Mouse (Mus musculus): Measurements from ENCODE around the gene Pigg. TPM values are rescaled to one million over a fixed set of nuclear protein-coding genes. Genes with fewer than 3 reads are reported as not detected.

The Pigg gene
- polyA plus RNA-seq, 1 experiment = 7.9 TPM

DNA sequence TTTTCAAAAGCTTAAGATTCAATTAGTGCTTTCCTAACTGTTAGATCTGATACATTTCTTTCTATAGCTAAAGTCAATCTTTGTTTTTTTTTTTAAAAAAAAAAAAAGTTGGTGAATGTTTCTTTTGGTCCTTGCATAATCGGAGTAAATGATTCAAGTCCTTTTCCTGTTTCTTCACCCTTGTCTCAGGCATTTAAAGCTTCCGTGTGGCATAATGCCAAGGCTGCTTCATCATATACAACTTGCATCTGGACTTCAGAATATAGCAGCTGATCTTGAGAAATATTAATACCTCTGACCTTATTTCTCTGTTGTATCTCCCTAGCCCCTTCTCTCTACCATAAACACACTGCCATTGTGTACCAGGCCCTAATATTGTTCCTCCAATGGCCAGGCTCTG lies 25.5 kb upstream of the Pigg start:
- H3K4me3 ChIP-seq (ENCODE audit: insufficient read depth, low read length) = no peak overlapping the region

DNA sequence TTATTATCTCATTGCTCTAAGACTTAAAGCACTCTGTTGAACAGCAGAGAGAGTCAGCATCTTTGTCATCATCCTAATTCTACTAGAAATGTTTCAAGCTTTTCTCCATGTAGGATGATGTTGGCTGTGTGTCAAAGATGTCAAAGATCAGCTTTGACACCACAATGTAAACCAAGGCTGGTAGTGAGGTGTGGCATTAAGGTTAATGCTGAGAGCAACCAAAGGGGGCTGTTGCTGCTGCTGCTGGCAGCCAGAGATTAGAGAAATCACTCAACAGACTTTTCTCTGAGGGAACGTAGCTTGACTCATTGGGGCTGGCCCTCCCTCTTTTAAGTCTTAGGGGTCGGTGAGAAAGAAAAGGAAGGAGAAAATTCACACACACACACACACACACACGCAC lies 10.8 kb upstream of the Pigg start:
- Histone ChIP-seq H3K4me1 (ENCODE audit: control insufficient read depth, insufficient read depth, low read length) (no peaks in the 10 kb centered on the region), H3K27ac (ENCODE audit: insufficient read depth, low read length) (no peak overlapping the region), H3K4me3 (ENCODE audit: insufficient read depth, low read length) (no peak overlapping the region)
- TF ChIP-seq CTCF (IDR thresholded peaks at IDR 0.05; ENCODE audit: borderline replicate concordance, insufficient read depth, low read length) = no peak
- no peak for TF ChIP-seq POLR2A (IDR thresholded peaks at IDR 0.05; ENCODE audit: low read depth, low read length)

More for the DNA sequence above, 25.5 kb upstream of the Pigg start:
- Histone ChIP-seq H3K4me1 (ENCODE audit: control insufficient read depth, insufficient read depth, low read length) (no peaks in the 10 kb centered on the region), H3K27ac (ENCODE audit: insufficient read depth, low read length) (no peak overlapping the region)
- TF ChIP-seq POLR2A (IDR thresholded peaks at IDR 0.05; ENCODE audit: low read depth, low read length) (no peak), CTCF (IDR thresholded peaks at IDR 0.05; ENCODE audit: borderline replicate concordance, insufficient read depth, low read length) (no peak)

DNA sequence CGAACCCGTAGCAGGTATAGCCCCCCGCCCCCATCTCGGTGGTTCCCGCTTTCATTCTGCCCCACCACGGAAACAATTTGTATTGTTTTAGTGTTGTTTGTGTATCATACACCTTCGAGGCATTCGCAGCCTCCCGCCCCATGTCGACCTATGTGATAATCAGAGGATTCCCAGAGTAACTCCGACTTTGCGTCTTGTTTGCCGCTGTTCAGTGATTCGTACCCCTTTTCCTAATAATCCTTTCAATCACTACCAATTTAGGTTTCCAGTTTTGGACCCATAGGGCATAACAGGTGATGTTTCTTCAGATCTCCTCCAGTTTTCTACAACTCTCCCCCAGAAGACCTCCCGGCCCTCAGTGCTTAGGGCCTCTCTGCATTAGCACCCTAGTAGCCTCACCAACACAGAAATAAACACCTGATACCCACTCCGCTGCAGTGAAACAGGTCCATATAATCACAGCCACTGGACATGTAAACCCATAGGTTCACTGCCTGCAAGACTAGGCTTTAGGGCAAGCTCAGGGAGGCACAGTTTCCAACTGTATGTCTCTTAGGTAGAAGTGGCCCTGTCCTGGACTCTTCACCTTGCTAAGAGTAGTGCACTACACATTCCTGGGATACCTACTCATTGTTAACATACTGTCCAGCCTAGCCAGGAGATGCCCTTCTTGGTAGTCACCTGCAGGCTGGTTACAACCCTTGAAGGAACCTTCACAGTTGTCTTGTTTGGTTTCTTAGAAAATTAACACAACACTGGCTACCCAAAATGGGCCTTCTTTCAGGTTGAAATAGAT lies 854 bp downstream of the Pigg start:
- Histone ChIP-seq H3K4me3 (ENCODE audit: insufficient read depth, low read length) (peak overlapping the region; percentile 93), H3K27ac (ENCODE audit: insufficient read depth, low read length) (no peak overlapping the region), H3K4me1 (ENCODE audit: control insufficient read depth, insufficient read depth, low read length) (peaks cover 4% of the 10 kb centered on the region)
- TF ChIP-seq CTCF (IDR thresholded peaks at IDR 0.05; ENCODE audit: borderline replicate concordance, insufficient read depth, low read length) = no peak
- no peak for TF ChIP-seq POLR2A (IDR thresholded peaks at IDR 0.05; ENCODE audit: low read depth, low read length)

DNA sequence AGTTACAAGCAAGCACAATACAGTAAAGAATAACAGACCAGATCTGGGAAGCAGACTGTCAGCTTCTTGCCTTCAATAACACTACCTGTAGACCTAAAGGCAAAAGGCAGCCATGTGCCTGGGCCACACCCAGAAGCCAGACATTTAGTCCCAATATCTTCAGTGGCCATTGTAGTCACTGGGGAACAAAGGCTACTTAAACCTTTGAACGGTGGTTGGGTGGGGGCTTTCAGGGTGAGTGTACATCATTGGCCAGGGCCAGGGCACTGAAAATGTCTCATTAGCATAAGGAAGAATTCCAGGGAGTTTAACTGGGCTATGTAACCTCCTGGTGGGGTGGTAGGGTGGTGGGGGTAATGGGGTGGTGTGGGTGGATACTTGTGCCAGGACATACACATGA lies 18.6 kb downstream of the Pigg start:
- Histone ChIP-seq H3K27ac (ENCODE audit: insufficient read depth, low read length) (no peak overlapping the region), H3K4me1 (ENCODE audit: control insufficient read depth, insufficient read depth, low read length) (no peaks in the 10 kb centered on the region), H3K4me3 (ENCODE audit: insufficient read depth, low read length) (no peak overlapping the region)
- TF ChIP-seq POLR2A (IDR thresholded peaks at IDR 0.05; ENCODE audit: low read depth, low read length) (no peak), CTCF (IDR thresholded peaks at IDR 0.05; ENCODE audit: borderline replicate concordance, insufficient read depth, low read length) (no peak)

DNA sequence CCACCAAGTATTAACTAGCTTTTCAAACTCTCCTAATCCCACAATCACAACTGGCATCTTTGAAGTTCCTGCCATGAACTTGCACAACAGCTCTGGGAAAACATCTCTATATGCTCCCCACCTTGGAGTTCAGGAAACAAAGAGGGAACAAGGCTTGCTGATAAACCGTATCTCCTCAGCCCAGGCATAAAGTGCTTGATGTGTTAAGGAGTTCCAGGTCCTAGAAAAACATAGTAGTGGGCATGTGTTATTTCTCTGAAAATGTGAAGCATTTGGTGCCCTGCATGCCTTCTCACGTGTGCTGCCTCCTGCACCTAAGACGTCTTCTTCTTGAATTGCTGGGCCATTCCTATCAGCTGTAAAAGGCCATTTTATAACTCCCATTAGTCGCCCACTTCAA lies 25.0 kb downstream of the Pigg start:
- Histone ChIP-seq H3K4me1 (ENCODE audit: control insufficient read depth, insufficient read depth, low read length) (no peaks in the 10 kb centered on the region), H3K4me3 (ENCODE audit: insufficient read depth, low read length) (no peak overlapping the region), H3K27ac (ENCODE audit: insufficient read depth, low read length) (no peak overlapping the region)
- TF ChIP-seq CTCF (IDR thresholded peaks at IDR 0.05; ENCODE audit: borderline replicate concordance, insufficient read depth, low read length) (no peak), POLR2A (IDR thresholded peaks at IDR 0.05; ENCODE audit: low read depth, low read length) (no peak)

DNA sequence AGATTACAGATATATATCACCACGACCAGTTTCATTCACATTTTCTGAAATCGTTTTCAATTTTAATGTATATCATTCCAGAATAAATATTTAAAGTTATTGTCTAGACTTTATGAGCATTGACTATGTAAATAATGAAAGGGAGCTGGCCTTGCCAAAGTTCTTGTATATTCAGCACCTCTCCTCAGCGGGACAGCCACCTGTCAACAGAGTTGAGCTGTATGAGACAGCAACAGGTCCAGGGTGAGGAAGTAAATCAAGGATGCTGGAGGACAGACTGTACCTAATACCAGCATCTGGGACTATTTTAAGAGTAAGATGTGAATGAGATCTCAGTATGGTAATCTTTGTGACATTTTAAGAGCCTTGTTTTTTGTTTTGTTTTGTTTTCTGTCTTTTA lies 25.6 kb downstream of the Pigg start:
- no peak overlapping the region for H3K4me3 ChIP-seq (ENCODE audit: insufficient read depth, low read length)
- no peak for TF ChIP-seq POLR2A (IDR thresholded peaks at IDR 0.05; ENCODE audit: low read depth, low read length)
- no peak for TF ChIP-seq CTCF (IDR thresholded peaks at IDR 0.05; ENCODE audit: borderline replicate concordance, insufficient read depth, low read length)
- H3K27ac ChIP-seq (ENCODE audit: insufficient read depth, low read length) = no peak overlapping the region
- H3K4me1 ChIP-seq (ENCODE audit: control insufficient read depth, insufficient read depth, low read length) = no peaks in the 10 kb centered on the region

DNA sequence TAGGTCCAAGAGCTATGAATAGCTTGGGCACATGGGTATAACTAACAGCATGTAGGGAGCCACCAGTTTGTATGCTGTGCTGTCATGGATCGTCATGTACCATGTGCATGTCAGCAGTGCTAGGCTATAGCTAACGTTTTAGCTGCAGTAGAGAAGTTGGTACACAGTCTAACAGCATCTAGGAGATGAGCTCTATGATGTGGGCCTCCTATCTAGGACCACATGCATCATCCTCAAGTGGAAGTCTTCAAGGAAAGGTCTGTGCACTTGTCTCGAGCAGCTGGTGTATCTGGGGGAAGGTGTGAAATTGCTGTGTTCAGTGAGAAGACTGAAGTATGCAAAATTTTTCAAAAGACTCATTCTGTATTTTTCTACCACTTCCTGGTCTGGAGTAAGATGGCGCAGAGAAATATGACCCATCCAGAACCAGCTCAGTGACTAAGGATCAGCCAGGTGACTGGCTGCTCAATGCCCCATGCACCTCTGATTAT lies 31.3 kb downstream of the Pigg start:
- no peak overlapping the region for H3K27ac ChIP-seq (ENCODE audit: insufficient read depth, low read length)
- H3K4me1 ChIP-seq (ENCODE audit: control insufficient read depth, insufficient read depth, low read length) = no peaks in the 10 kb centered on the region
- no peak overlapping the region for H3K4me3 ChIP-seq (ENCODE audit: insufficient read depth, low read length)
- no peak for TF ChIP-seq POLR2A (IDR thresholded peaks at IDR 0.05; ENCODE audit: low read depth, low read length)
- no peak for TF ChIP-seq CTCF (IDR thresholded peaks at IDR 0.05; ENCODE audit: borderline replicate concordance, insufficient read depth, low read length)

DNA sequence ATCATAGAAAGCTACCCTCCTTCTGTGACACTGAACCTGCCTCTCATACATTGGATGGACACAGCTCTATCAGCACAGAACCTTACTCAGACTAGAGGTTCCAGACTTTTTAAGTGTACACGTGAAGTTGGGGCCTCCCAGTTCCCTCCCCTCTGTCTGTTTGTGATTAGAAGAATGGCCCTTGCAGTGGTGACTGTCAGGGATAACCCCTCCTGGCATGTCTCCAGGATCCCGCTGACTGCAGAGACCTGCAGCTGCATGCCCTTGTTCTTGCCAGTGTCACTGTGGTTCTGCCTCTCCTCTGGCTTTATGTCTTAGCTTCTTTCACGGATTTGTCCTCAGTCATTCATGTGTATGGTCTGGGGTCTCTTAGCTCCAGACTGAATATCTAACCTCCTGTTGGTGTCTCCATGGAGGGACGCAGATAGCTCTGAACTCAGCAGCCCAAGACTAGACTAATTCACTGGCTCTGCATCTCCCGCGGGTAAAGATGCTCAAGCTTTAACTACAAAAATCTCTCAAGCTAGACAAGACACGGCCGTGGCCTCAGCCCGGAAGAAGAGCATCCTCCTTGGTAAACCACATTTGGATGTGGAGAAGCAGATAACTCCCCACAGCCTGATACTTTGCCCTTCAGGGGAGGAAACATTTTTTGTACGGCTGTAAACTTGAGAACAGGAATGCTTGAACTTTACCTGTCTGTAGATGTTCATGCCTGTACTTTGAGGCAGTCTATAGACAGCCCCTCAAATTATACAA lies 33.1 kb downstream of the Pigg start:
- Histone ChIP-seq H3K27ac (ENCODE audit: insufficient read depth, low read length) (no peak overlapping the region), H3K4me1 (ENCODE audit: control insufficient read depth, insufficient read depth, low read length) (no peaks in the 10 kb centered on the region), H3K4me3 (ENCODE audit: insufficient read depth, low read length) (no peak overlapping the region)
- no peak for TF ChIP-seq POLR2A (IDR thresholded peaks at IDR 0.05; ENCODE audit: low read depth, low read length)
- no peak for TF ChIP-seq CTCF (IDR thresholded peaks at IDR 0.05; ENCODE audit: borderline replicate concordance, insufficient read depth, low read length)

DNA sequence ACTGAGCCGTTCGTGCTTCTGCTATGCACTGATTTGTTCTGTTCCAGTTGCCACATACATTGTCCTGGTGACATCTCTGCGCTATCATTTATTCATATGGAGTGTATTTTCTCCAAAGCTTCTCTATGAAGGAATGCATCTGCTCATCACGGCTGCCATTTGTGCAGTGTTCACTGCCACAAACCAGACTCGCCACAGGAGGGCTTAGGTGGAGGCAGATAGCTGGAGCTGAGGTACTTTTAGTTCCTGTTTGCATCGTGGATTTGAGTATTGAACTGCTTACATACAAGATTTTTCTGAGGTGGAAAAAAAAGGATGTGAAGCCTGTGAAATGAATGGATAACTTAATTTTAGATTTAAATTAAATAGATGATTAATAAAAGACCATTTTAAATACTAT lies 35.4 kb downstream of the Pigg start:
- Histone ChIP-seq H3K4me1 (ENCODE audit: control insufficient read depth, insufficient read depth, low read length) (no peaks in the 10 kb centered on the region), H3K4me3 (ENCODE audit: insufficient read depth, low read length) (no peak overlapping the region), H3K27ac (ENCODE audit: insufficient read depth, low read length) (no peak overlapping the region)
- TF ChIP-seq POLR2A (IDR thresholded peaks at IDR 0.05; ENCODE audit: low read depth, low read length) (no peak), CTCF (IDR thresholded peaks at IDR 0.05; ENCODE audit: borderline replicate concordance, insufficient read depth, low read length) (no peak)
